Mouse (Mus musculus) Patski (cell line): ENCODE measurements at regions not wholly inside any gene's neighbourhood (a gene's known extent, or its start where the extent isn't known, plus 50 kb on each side); places are given as distances from the start of the nearest gene placed in this dataset.

Experiments used
- ATAC-seq: fragments of 100-300 bp; one replicate; pipeline ENCODE4 v1.8.0; 2021
- CTCF ChIA-PET: fragments of 350-600 bp; sonication (Branson Sonifier 250); formaldehyde crosslinking; loops from one replicate; lab custom pipeline; 2022; ENCODE audit warnings: inconsistent platforms; lab: Charles Lee
- POLR2A ChIA-PET: fragments of 350-600 bp; sonication (Branson Sonifier 250); formaldehyde crosslinking; loops from one replicate; lab custom pipeline; 2022; ENCODE audit warnings: antibody characterized with exemption, inconsistent platforms; lab: Charles Lee
- DNase-seq: peaks from one replicate; pipeline ENCODE4 v3.0.0-alpha.2; 2011; ENCODE audit warnings: low read depth, low spot score
- H3K27me3 ChIP-seq: fragments of 371-371 bp; one replicate; pipeline ENCODE4 v1.5.1; 2021
- CTCF ChIP-seq: fragments of 100-300 bp; IDR thresholded peaks from one replicate; pipeline ENCODE4 v1.5.1; 2021
- in situ Hi-C: fragments of 300-500 bp; cut with MboI; formaldehyde crosslinking; loops from 3 replicates; pipeline ENCODE4 v1.11.1; 2018; ENCODE audit warnings: low pct_unique_long_range_greater_than_20kb, mixed read lengths

- in situ Hi-C loops: no loop called here
- no peaks in the 10 kb centered on the region for H3K27me3 ChIP-seq
- POLR2A ChIA-PET: no interaction called here
- TF ChIP-seq CTCF: no peak
- no peak for DNase-seq
- CTCF ChIA-PET: no interaction called here
- no peak for ATAC-seq
These were observed 1004.7 kb upstream of the A1bg start for GRCm38 (mm10) chr15:61927385-61928120.

- TF ChIP-seq CTCF: no peak
- ATAC-seq (no peak), DNase-seq (no peak)
- ChIA-PET CTCF (interaction anchor here (0.8 to 1.4 kb wide), 3 partner anchors 12 to 32 kb away, joined by 3 read pairs; no protein-coding TSS in a partner anchor), POLR2A (no interaction called here)
- no peaks in the 10 kb centered on the region for H3K27me3 ChIP-seq
- in situ Hi-C loops: no loop called here
These were observed 997.2 kb upstream of the A1bg start for GRCm38 (mm10) chr15:61920041-61920440.

- POLR2A ChIA-PET: no interaction called here
- in situ Hi-C loops: no loop called here
- CTCF ChIA-PET: no interaction called here
- TF ChIP-seq CTCF: no peak
- DNase-seq (no peak), ATAC-seq (no peak)
- no peaks in the 10 kb centered on the region for H3K27me3 ChIP-seq
These were observed 990.8 kb upstream of the A1bg start for GRCm38 (mm10) chr15:61913546-61914160.

- no peak for DNase-seq
- POLR2A ChIA-PET: no interaction called here
- CTCF ChIA-PET: interaction anchor here (1.3 to 1.4 kb wide), 2 partner anchors 15 to 19 kb away, joined by 3 read pairs; no protein-coding TSS in a partner anchor
- no peaks in the 10 kb centered on the region for H3K27me3 ChIP-seq
- TF ChIP-seq CTCF: no peak
- in situ Hi-C loops: no loop called here
- ATAC-seq: no peak
These were observed 982.5 kb upstream of the A1bg start for GRCm38 (mm10) chr15:61905165-61905845.

- in situ Hi-C loops: no loop called here
- POLR2A ChIA-PET: no interaction called here
- TF ChIP-seq CTCF: no peak
- H3K27me3 ChIP-seq: no peaks in the 10 kb centered on the region
- CTCF ChIA-PET: no interaction called here
- no peak for DNase-seq
- no peak for ATAC-seq
These were observed 977.0 kb upstream of the A1bg start for GRCm38 (mm10) chr15:61899809-61900208.

- no peaks in the 10 kb centered on the region for H3K27me3 ChIP-seq
- TF ChIP-seq CTCF: no peak
- CTCF ChIA-PET: no interaction called here
- DNase-seq (no peak), ATAC-seq (no peak)
- in situ Hi-C loops: no loop called here
- POLR2A ChIA-PET: interaction anchor here (0.6 kb wide), 1 partner anchor 18 kb away, joined by 3 read pairs; no protein-coding TSS in a partner anchor
These were observed 974.8 kb upstream of the A1bg start for GRCm38 (mm10) chr15:61897566-61897965.

- ATAC-seq: no peak
- H3K27me3 ChIP-seq: no peaks in the 10 kb centered on the region
- ChIA-PET CTCF (no interaction called here), POLR2A (no interaction called here)
- no peak for DNase-seq
- TF ChIP-seq CTCF: no peak
- in situ Hi-C loops: no loop called here
These were observed 967.5 kb upstream of the A1bg start for GRCm38 (mm10) chr15:61890330-61890729.

- POLR2A ChIA-PET: no interaction called here
- in situ Hi-C loops: no loop called here
These were observed 965.9 kb upstream of the A1bg start for GRCm38 (mm10) chr15:61888569-61889326.

GRCm38 (mm10) chr15:61879408-61879807, 956.6 kb upstream of the A1bg start:
- POLR2A ChIA-PET: no interaction called here
- CTCF ChIA-PET: no interaction called here
- DNase-seq (no peak), ATAC-seq (no peak)
- in situ Hi-C loops: no loop called here
- TF ChIP-seq CTCF: no peak
- H3K27me3 ChIP-seq: no peaks in the 10 kb centered on the region

More at GRCm38 (mm10) chr15:61888569-61889326, 965.9 kb upstream of the A1bg start:
- CTCF ChIA-PET: interaction anchor here (1.1 kb wide), 1 partner anchor 43 kb away, joined by 3 read pairs; no protein-coding TSS in a partner anchor
- no peak for ATAC-seq
- no peak for DNase-seq
- TF ChIP-seq CTCF: no peak
- H3K27me3 ChIP-seq: no peaks in the 10 kb centered on the region

- ATAC-seq: no peak
- H3K27me3 ChIP-seq: no peaks in the 10 kb centered on the region
- ChIA-PET CTCF (no interaction called here), POLR2A (no interaction called here)
- no peak for TF ChIP-seq CTCF
- in situ Hi-C loops: no loop called here
- DNase-seq: no peak
These were observed 950.2 kb upstream of the A1bg start for GRCm38 (mm10) chr15:61873047-61873446.
